Mouse (Mus musculus) thymus, postnatal 10 days (tissue): ENCODE results near the gene Atf7ip.

Experiments used
- DNase-seq, 2 experiments: peaks; one replicate each; pipeline ENCODE4 v3.0.0; 2021; ENCODE audit warnings: low spot score in 2 of 2

The Atf7ip gene

GRCm38 (mm10) chr6:136486166-136486565 is 19.8 kb upstream of the Atf7ip start:
- no peak for DNase-seq

DNA sequence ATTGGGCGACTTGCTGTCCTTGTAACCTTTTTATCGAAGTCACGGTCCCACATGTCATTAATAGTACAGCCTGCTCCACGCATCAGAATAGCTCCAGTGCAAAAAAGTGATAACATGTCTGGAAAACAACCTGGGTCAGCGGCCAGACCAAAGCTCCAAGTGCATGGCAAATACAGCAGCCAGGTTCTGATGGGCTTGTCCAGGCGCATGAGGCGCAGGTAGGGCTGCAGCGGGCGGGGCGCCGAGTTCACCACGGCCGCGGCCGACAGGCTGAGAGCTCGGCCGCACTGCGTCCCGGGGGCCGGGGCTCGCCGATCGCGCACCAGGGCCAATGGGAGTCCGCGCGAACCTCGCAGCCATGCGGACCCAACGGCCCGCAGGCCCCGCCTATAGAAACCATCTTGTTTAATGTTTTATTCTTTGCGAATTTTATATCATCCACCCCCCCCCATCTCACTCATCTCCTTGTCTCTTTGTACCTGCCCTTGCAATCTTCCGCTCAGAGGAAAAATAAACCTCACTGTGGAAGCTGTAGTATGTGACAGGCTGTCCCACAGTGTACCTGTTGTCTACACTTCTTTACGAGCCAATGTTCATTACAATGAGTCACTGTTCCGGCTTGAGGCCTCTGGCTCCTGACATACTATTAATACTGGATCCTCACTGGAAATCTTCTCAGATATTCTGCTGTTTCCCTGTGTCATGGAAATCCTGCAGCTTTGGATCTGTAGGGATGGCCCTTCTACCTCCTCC is 19.0 kb upstream of the Atf7ip start:
- no peak for DNase-seq

GRCm38 (mm10) chr6:136487554-136487950 is 18.4 kb upstream of the Atf7ip start:
- DNase-seq: no peak

DNA sequence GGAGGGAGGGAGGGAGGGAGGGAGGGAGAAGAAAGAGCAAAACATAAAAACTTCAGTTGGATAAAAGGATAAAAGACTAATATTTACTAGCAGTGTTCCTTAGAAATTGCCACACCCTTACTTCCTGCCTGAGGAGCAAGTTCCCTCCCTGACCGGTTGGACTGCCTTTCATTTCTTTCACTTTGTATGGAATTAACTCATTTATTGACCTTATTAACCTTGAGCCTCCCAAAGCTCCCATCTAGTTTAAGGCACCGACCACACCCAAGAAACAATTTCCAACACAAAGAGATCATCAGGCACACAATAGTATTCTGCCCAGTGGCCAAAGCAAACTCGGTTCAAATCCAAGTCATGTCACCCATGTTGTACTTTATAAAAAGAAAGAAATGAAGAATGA is 16.1 kb upstream of the Atf7ip start:
- no peak for DNase-seq

GRCm38 (mm10) chr6:136490516-136491475 is 15.2 kb upstream of the Atf7ip start:
- peak; percentile 50 to 55 for DNase-seq

GRCm38 (mm10) chr6:136491631-136492030 is 14.3 kb upstream of the Atf7ip start:
- no peak for DNase-seq

DNA sequence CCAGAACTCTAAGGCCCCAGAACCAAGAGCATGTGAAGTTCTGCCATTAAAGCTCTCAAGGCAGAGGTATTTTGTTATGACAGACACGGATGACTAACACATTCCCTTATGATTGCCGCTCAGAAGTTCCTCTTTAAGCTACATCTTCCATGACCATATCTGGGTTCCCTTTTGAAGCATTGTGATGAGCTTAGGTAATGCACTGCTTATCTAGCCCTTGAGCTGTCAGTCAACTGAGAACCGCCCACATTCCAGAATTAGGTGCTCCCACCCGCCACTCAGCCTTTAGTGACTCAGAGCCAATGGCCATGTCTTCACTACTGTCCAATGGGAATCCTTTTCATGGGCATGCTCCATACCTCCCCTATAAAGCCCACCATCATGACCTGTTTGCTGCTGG is 13.7 kb upstream of the Atf7ip start:
- DNase-seq: no peak

GRCm38 (mm10) chr6:136493486-136493885 is 12.5 kb upstream of the Atf7ip start:
- DNase-seq: no peak

- DNase-seq: no peak
These were observed 11.8 kb upstream of the Atf7ip start for GRCm38 (mm10) chr6:136493910-136494751.

DNA sequence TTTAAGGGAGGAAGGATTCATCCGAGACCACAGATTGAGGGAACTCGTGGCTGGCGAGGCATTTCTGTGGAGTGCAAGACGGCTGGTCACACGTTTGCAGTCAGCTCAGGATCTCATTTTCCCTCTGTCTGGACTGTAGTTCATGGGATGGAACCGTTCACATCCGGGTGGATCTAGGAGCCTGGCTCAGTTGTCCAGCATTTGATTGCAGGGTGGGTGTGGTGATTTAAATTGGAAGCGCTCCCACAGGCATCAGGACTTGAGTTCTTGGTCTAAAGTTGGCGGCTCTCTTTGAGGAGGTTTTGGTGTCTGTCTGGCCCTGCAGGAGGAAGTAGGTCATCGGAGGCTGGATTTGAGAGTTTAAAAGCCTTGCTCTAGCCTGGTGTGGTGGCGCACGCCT is 10.9 kb upstream of the Atf7ip start:
- DNase-seq: no peak

DNA sequence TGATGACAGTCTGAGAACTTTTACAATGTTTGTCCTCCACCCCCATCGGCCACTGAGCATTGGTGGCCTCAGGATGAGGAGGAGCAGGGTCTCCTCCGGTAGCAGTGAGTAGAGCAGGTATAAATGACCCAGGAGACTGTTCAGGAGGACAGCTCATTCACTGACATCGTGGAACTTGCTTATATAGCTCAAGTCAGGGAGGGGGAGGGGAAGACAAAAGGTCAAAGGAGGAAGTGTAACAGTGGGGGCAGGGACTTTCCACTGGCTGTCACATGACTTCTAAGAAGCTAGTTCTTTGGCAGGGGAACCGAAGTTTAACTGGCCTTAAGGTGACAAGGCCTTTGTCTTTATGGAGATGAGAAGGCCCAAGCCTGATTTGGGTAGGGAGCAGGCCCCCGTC is 8.2 kb upstream of the Atf7ip start:
- DNase-seq: peak; percentile 70 to 77

- no peak for DNase-seq
These were observed 6.5 kb upstream of the Atf7ip start for GRCm38 (mm10) chr6:136499292-136499977.

GRCm38 (mm10) chr6:136508652-136509051 is 2.7 kb downstream of the Atf7ip start:
- no peak for DNase-seq

DNA sequence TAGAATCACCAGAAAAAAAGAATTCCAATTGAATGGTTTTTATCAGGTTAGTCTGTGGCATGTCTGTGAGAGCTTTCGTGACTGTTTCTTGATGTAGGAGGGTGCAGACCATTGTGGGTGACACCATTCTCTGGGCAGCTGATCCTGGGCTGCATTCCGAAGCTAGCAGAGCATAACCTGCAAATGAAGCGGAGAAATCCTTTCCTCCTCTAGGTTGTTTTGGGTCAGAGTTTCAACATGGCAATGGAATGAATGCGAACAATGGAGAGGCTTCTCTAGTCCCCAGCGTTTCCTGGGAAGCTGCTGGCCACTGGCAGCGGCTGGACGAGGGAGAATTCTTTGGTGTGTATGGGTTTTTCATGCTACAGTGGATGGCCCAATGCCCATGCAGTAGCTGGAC is 5.0 kb downstream of the Atf7ip start:
- DNase-seq: no peak

DNA sequence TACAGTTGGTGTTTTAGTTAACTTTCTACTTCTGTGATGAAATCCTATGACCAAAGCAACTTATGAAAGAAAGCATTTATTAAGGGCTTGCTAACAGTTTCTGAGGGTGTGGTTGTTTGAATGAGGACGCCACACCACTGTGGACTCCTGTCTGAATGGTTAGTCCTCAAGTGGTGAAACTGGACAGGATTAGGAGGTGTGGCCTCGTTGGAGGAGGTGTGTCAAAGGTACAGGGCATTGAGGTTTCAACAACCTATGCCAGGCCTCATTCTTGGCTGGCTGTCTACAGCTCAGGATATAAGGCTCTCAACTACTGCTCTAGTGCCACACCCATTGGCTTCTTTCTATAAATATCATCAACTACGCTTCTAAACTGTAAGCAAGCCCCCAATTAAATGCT is 6.4 kb downstream of the Atf7ip start:
- no peak for DNase-seq

DNA sequence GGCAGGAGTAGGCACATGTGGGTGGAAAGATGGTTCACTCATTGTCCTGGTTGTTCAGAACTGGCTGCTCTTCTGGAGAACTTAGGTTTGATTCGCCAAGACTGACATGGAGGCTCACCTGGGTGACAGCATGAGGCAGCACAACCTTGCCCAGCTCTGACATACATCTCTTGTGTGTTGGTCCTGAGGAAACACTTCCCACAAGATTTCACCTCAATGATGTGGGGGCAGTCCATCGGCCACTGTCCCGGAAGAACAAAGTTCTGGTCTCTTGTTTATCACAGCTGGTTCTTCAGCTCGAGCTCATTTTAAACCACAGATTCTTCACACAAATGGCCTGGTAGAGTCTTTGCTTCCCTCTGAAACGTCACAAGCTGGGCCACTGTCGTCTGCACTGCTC is 10.7 kb downstream of the Atf7ip start:
- no peak for DNase-seq

- DNase-seq: no peak
These were observed 11.3 kb downstream of the Atf7ip start for GRCm38 (mm10) chr6:136517221-136517620.

DNA sequence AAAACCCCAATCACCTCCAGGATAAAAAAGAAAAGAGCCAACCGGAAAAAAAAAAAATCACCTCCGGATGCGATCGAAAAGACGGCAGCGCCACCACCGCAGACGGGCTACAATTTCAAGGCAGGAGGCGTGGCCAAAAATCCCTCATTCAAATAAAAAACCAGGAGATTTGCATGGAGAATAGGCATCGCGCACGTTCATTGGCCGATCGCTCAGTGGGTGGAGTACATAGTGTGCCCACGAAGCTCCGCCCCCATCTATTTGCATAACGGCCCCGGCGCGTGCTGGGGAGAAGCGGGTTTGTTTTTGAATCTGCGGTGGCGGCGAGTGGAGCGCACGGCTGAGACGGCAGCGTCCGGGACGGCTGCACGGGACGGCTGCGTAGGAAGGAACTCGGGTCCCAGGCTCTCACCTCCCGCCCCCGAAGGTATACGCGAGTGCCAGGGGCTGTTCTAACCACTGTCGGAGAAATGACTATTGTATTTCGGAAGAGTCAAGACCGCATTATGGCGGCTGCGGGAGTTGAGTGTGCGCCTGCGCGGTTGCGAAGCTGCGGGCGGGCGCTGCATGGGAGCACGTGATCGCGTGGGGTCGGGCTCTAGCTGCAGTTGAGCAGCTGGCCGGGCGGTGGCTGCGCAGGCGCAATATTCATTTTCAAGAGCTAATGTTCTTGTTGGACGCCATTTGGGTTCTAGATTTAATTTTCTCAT is 12.7 kb downstream of the Atf7ip start:
- peak; percentile 90 to 94 for DNase-seq

GRCm38 (mm10) chr6:136519254-136519653 is 13.3 kb downstream of the Atf7ip start:
- DNase-seq: no peak

DNA sequence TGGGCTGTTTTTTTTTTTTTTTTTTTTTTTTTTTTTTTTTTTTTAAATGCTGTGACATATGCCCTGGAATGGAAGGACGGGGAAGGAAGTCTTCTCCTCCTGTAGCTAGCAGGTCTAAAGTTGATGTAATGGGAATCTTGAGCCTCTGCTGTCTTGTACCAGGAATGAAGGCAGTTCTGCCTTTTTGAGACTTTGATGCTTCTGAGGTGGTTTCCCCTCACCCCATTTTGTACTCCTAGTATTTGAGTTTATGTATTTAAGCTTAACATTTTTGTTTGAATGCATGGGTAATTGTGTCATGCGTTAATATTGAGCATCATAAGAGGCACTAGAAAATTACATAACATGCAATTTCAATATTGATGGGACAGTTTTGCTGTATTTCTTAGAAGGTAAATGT is 14.4 kb downstream of the Atf7ip start:
- DNase-seq: no peak

GRCm38 (mm10) chr6:136521681-136522080 is 15.7 kb downstream of the Atf7ip start:
- no peak for DNase-seq
